In the genomic region with DNA sequence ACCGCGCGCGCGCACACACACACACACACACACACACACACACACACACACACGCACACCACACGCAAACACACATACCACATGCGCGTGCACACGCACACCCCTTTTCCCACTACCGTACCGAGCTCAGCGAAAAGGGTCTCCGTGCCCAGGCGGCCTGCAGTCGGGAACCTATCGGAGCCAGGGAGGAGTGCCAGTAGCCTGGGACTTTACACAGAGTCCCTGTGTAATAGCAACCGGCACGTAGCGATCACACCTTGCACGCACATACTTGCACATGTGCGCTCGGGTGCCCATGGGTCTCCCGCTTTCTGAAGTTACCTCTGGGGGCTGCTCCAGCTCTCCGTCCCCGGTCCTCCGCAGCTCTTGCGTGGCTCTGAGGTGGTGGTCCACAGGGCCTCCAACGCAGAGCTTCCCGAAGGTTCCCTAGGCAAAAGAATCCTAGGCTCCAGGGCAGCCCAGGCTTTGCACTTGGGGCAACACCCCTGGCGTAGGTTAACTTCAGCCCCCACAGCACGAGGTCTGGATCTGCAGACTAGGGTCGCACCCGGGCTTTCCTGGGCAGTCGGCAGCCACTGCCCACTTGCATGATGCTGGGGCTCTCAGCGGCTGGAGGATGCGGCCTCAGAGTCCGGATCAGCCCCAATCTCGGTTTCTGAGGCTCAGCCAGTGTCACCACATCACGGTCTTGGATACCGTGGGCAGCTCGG, we compare ENCODE assay signal across 9 mouse cellular contexts. TPM values are rescaled to one million over a fixed set of nuclear protein-coding genes. Genes with fewer than 3 reads are reported as not detected.
A peak's percentile ranks its signal among the peaks of the same experiment; 100 is the strongest.
DNase-seq lines count a peak whose midpoint lies in the region; ATAC-seq lines count a peak whose summit lies in the region.
"Had no signal": no experiment of that assay in that cellular context is flagged by ENCODE, and none has a peak within 500 bp of the region (broad histone marks: within the 10 kb centered on the region; RNA-seq: fewer than 3 reads in every experiment).

No protein-coding gene starts in this region.

- no peak overlapping the region for H3K27ac ChIP-seq in intestine, embryonic 15.5 days
- peak overlapping the region; percentile 82 for H3K27ac ChIP-seq in neural tube, embryonic 15.5 days (replicated peaks)

- peaks cover 9% of the 10 kb centered on the region; the same call in 1 of the 2 replicates for H3K4me1 ChIP-seq in intestine, embryonic 15.5 days (replicated peaks)
- H3K4me1 ChIP-seq in neural tube, embryonic 15.5 days: peaks cover 16% of the 10 kb centered on the region

- H3K9ac ChIP-seq in intestine, embryonic 15.5 days: peak overlapping the region; percentile 35
- H3K9ac ChIP-seq in neural tube, embryonic 15.5 days (replicated peaks): peak overlapping the region; percentile 58

- H3K4me2 ChIP-seq in intestine, embryonic 15.5 days (replicated peaks): peak overlapping the region; percentile 93
- H3K4me2 ChIP-seq in neural tube, embryonic 15.5 days: peak overlapping the region; percentile 95

- 2% methylated on average over 42 of the region's 42 CpGs for WGBS in intestine, embryonic 15.5 days
- 1% methylated on average over 42 of the region's 42 CpGs for WGBS in neural tube, embryonic 15.5 days

- H3K4me3 ChIP-seq in intestine, embryonic 15.5 days (replicated peaks): peak overlapping the region; percentile 44
- H3K4me3 ChIP-seq in neural tube, embryonic 15.5 days (replicated peaks): peak overlapping the region; percentile 62
- H3K4me3 ChIP-seq: myocyte had no signal

- no peaks in the 10 kb centered on the region for H3K36me3 ChIP-seq in intestine, embryonic 15.5 days
- no peaks in the 10 kb centered on the region for H3K36me3 ChIP-seq in neural tube, embryonic 15.5 days

- H3K27me3 ChIP-seq in intestine, embryonic 15.5 days (replicated peaks): peaks cover 17% of the 10 kb centered on the region
- H3K27me3 ChIP-seq in neural tube, embryonic 15.5 days (replicated peaks): 0 out of 2 replicates have a peak, but pooled peaks cover 3% of the 10 kb centered on the region

- peak; percentile 74 for ATAC-seq in intestine, embryonic 15.5 days
- ATAC-seq in neural tube, embryonic 15.5 days (ENCODE audit: low FRiP score): peak; percentile 72

- H3K9me3 ChIP-seq in intestine, embryonic 15.5 days: no peaks in the 10 kb centered on the region
- no peaks in the 10 kb centered on the region for H3K9me3 ChIP-seq in neural tube, embryonic 15.5 days (replicated peaks)

- DNase-seq in frontal cortex, postnatal 36 days (ENCODE audit: low spot score in 2 of 2): peak; percentile 6
- no peak for DNase-seq in frontal cortex, postnatal 14 days (ENCODE audit: low spot score in 2 of 2)
- peak; percentile 10 for DNase-seq in right cerebral cortex, postnatal 25 days
- DNase-seq in right cerebral cortex, adult 18-20 months: no peak
- no peak for DNase-seq in ovary, adult 18-20 months (ENCODE audit: low spot score)
- DNase-seq in B cell, adult 2 months: no peak

RNA-seq across cellular contexts. Expression of a gene that starts 0.5 kb away (rescaled TPM):
- 0.26 and 0.59 TPM in 2 replicates for polyA plus RNA-seq in intestine, embryonic 15.5 days (2015; fragmentation: Nextera tagmentation; extraction: Ambion mirVana)
- 6.8 and 7.8 TPM in 2 replicates for polyA plus RNA-seq in neural tube, embryonic 15.5 days (2015; fragmentation: Nextera tagmentation; extraction: Ambion mirVana)
- polyA plus RNA-seq: myocyte had no signal

Comparison
In these comparisons a context has a peak if more than half of its experiments do, and no peak if none do; other contexts are left out.
1. DNase-seq: peak in frontal cortex, postnatal 36 days (2 of 2) and right cerebral cortex, postnatal 25 days (single experiment); none in frontal cortex, postnatal 14 days (0 of 2), right cerebral cortex, adult 18-20 months (single experiment), ovary, adult 18-20 months (single experiment) and B cell, adult 2 months (0 of 2).